ENCODE assay signal across 9 mouse cellular contexts in the genomic region with DNA sequence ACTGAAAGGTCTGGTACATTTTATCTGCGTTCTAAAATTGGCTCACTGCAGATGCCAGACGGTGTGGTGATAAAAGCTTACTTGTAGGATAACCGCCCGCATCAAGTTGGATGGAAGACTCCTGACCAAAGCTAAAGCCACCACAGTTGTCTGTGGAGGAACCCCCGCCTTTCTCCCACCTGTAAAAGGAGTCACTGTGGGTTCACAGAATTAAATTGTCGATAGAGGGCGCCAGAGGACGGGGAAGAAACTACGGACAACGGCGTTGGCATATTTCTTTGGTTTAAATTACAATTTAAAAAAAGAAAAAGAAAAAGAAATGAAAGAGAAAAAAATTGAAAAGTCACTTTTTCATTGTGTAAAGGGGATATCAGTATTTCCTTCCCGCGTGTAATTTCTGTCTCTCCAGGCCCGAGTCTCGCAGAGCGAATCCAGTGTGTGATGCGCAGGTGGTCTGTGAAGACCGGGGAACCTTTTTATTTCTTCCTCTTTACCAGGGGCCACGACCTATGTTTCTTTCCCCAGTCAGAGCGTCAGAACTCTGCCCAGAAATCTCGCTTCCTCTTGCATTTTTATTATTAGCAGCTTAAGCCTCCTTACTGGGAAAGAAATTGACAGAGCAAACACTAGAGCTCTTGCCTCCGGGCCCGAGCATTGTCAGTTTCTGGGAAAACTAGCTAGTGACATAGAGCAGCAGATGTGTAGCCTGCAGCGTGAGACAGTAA. TPM values are rescaled to one million over a fixed set of nuclear protein-coding genes. Genes with fewer than 3 reads are reported as not detected.
DNase-seq lines count a peak whose midpoint lies in the region; ATAC-seq and TF ChIP-seq lines count a peak whose summit lies in the region.
"Had no signal": no experiment of that assay in that cellular context is flagged by ENCODE, and none has a peak within 500 bp of the region (broad histone marks: within the 10 kb centered on the region; RNA-seq: fewer than 3 reads in every experiment).

No protein-coding gene starts in this region.

- peak; percentile 82 for TF ChIP-seq RAD21 in CH12.LX (IDR thresholded peaks at IDR 0.05; ENCODE audit: low read depth, low read length)

- H3K9ac ChIP-seq in CH12.LX (ENCODE audit: insufficient read depth, low read depth), result no peak overlapping the region
- H3K9ac ChIP-seq: limb, embryonic 15.5 days had no signal

- intact Hi-C loops in gastrocnemius, adult 2 months (cut with DNase I), result loop anchor here (1.0 kb wide), 1 partner anchor 477 kb away; no protein-coding TSS in a partner anchor

- TF ChIP-seq POLR2A in CH12.LX (IDR thresholded peaks at IDR 0.05; ENCODE audit: low read depth, low read length), result no peak

- dilution Hi-C loops in CH12.LX (cut with MboI; ENCODE audit: extremely low pct_ligation_motif_present, extremely low pct_unique_long_range_greater_than_20kb, low sequenced_read_pairs), result no loop called here

- H3K4me2 ChIP-seq in CH12.LX (ENCODE audit: insufficient read depth, low read depth, poor library complexity, severe bottlenecking), result peak overlapping the region; percentile 74; the same call in 1 of the 2 replicates
- H3K4me2 ChIP-seq: limb, embryonic 15.5 days had no signal

- in situ Hi-C loops in CH12.LX (cut with MboI; ENCODE audit: low pct_ligation_motif_present, low pct_unique_long_range_greater_than_20kb, low sequenced_read_pairs), result no loop called here

- H3K9me3 ChIP-seq in CH12.LX (replicated peaks; ENCODE audit: low read length), result no peaks in the 10 kb centered on the region
- H3K9me3 ChIP-seq: limb, embryonic 15.5 days had no signal

- peaks cover 8 to 27% of the 10 kb centered on the region in 2 experiments; a peak in 3 of 4 replicates for H3K4me1 ChIP-seq in CH12.LX (ENCODE audit: control insufficient read depth in 1 of 2, insufficient read depth in 2 of 2)

- TF ChIP-seq CTCF in CH12.LX (conservative IDR thresholded peaks at IDR 0.05 in 1 of 2, IDR thresholded peaks at IDR 0.05 in 1 of 2; ENCODE audit: low read depth in 2 of 2, low read length in 2 of 2), result peak; percentile 35 to 85; a peak in 3 of 4 replicates
- TF ChIP-seq CTCF in gastrocnemius, adult 2 months (IDR thresholded peaks at IDR 0.05), result peak; percentile 84

- no peaks in the 10 kb centered on the region for H3K79me2 ChIP-seq in CH12.LX (replicated peaks; ENCODE audit: control insufficient read depth, extremely low read depth, insufficient read depth, poor library complexity, severe bottlenecking)

- peak; percentile 8 for DNase-seq in cerebellum, adult 11 months
- no peak for DNase-seq in cerebellum, adult 11-12 months
- peak; percentile 75 for DNase-seq in CH12.LX (ENCODE audit: extremely low read depth)
- DNase-seq in c-Kit-positive CD71-positive TER-119-negative erythroid progenitor cells, embryonic 14.5 days (ENCODE audit: low read depth), result peak; percentile 48
- DNase-seq in gastrocnemius, adult 2 months, result peak; percentile 52
- peak; percentile 51 to 75 for DNase-seq in layer of hippocampus, postnatal 14 days (ENCODE audit: low spot score in 2 of 2)
- DNase-seq in spleen, adult 18-20 months, result peak; percentile 30 to 70

- no peaks in the 10 kb centered on the region for H3K36me3 ChIP-seq in CH12.LX (replicated peaks in 1 of 2; ENCODE audit: control insufficient read depth in 1 of 2, insufficient read depth in 1 of 2, low read length in 1 of 2)
- H3K36me3 ChIP-seq: limb, embryonic 15.5 days had no signal

- no peaks in the 10 kb centered on the region for H3K27me3 ChIP-seq in CH12.LX (replicated peaks)

- peak; percentile 88 for ATAC-seq in megakaryocyte-erythroid progenitor cell, adult 5-6 weeks (replicated peaks; ENCODE audit: low FRiP score, low TSS enrichment, poor library complexity, severe bottlenecking)

- no peak for TF ChIP-seq EP300 in CH12.LX (IDR thresholded peaks at IDR 0.05; ENCODE audit: low read length)

- no peak overlapping the region for H3K27ac ChIP-seq in CH12.LX (ENCODE audit: insufficient read depth, low read depth)
- H3K27ac ChIP-seq in gastrocnemius, adult 2 months, result no peak overlapping the region
- H3K27ac ChIP-seq: limb, embryonic 15.5 days had no signal

- peak overlapping the region in 1 of 3 experiments; percentile 13 for H3K4me3 ChIP-seq in CH12.LX (replicated peaks in 1 of 3; ENCODE audit: low read depth in 2 of 3, low read length in 2 of 3, poor library complexity in 1 of 3)
- H3K4me3 ChIP-seq in gastrocnemius, adult 2 months, result 0 out of 2 replicates have a peak overlapping the region, but pooled peaks have one; percentile 15
- H3K4me3 ChIP-seq: limb, embryonic 15.5 days had no signal

TF ChIP-seq in CH12.LX, 34 proteins besides CTCF, POLR2A, EP300 and RAD21:
- TF ChIP-seq SMC3 (IDR thresholded peaks at IDR 0.05; ENCODE audit: low read depth, low read length) (peak; percentile 53), RCOR1 (conservative IDR thresholded peaks at IDR 0.05; ENCODE audit: low read depth, low read length) (no peak)

RNA-seq across cellular contexts. Expression of a gene that starts 30.7 kb away (rescaled TPM):
- total RNA-seq in CH12.LX (2012; rRNA removed) (2,604 and 2,660 TPM in 2 replicates), CH12.LX (2014; rRNA removed) (3,001 and 3,052 TPM in 2 replicates)
- 1,701 and 1,728 TPM in 2 replicates for polyA plus RNA-seq in CH12.LX (2012; ENCODE audit: insufficient read length, low read depth)
- 100 to 1,000 TPM; 312 to 382 TPM for total RNA-seq in gastrocnemius, adult 2 months (2021)
- total RNA-seq in layer of hippocampus, postnatal 14 days (2021), result 100 to 1,000 TPM; 330 to 351 TPM
- 2,689 and 3,227 TPM in 2 replicates for total RNA-seq in megakaryocyte-erythroid progenitor cell, adult 5-6 weeks (2014; fragmentation: Nextera tagmentation)
- total RNA-seq in megakaryocyte-erythroid progenitor cell, adult 5-6 weeks (2017), result 3,423 and 3,590 TPM in 2 replicates

RNA-seq across cellular contexts. Expression of a gene that starts 51.6 kb away (rescaled TPM):
- total RNA-seq in CH12.LX (2012; rRNA removed), result 214 and 239 TPM in 2 replicates
- total RNA-seq in CH12.LX (2014; rRNA removed), result 551 and 565 TPM in 2 replicates
- 237 and 247 TPM in 2 replicates for polyA plus RNA-seq in CH12.LX (2012; ENCODE audit: insufficient read length, low read depth)
- 10 to 100 TPM; 27.9 to 37.7 TPM for total RNA-seq in gastrocnemius, adult 2 months (2021)
- 10 to 100 TPM; 69.3 to 75.0 TPM for total RNA-seq in layer of hippocampus, postnatal 14 days (2021)
- 102 and 150 TPM in 2 replicates for total RNA-seq in megakaryocyte-erythroid progenitor cell, adult 5-6 weeks (2014; fragmentation: Nextera tagmentation)
- 117 and 156 TPM in 2 replicates for total RNA-seq in megakaryocyte-erythroid progenitor cell, adult 5-6 weeks (2017)

Comparison
In these comparisons a context has a peak if more than half of its experiments do, and no peak if none do; other contexts are left out.
1. RNA of a gene that starts 30.7 kb away (total RNA-seq): 2,689 to 3,590 TPM in megakaryocyte-erythroid progenitor cell, adult 5-6 weeks and 2,604 to 3,052 TPM in CH12.LX; 312 to 382 TPM in gastrocnemius, adult 2 months and 330 to 351 TPM in layer of hippocampus, postnatal 14 days; every median in the first group is over 4 times any median in the second.